In the genomic region with DNA sequence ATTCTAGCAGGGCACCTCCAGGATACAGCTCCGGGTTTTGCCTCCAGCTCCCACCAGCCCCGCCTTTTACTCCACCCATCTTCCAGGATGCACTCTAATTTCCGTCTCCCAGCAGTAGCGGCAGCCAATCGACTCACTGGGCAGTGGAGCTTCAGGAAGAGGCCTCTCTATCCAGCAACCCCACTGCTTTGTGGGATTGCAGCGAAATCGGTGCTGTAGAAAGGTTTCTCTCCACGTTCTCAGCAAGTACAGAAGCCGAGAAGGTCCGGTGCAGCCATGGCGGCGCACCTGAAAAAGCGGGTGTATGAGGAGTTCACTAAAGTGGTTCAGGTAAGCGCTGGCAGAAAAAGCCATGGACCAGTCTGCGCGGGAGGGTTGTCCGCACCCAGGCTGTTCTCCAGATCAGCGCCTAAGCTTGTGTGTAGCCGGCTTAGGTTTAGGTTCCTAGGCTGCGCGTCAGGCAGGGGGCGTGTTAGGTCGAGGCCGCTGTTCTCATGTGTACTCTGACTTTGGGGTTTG, we compare ENCODE assay signal across 8 mouse cellular contexts. TPM values are rescaled to one million over a fixed set of nuclear protein-coding genes. Genes with fewer than 3 reads are reported as not detected.
DNase-seq lines count a peak whose midpoint lies in the region; ATAC-seq and TF ChIP-seq lines count a peak whose summit lies in the region.

TSS of gene Ints4 (plus strand) at position 136 of the 519 bp plus-strand sequence.

- DNase-seq in gastrocnemius, adult 8-10 months (ENCODE audit: low spot score in 2 of 2) = peak; percentile 83 to 89
- peak; percentile 71 for DNase-seq in hindlimb bud, embryonic 11.5 days (ENCODE audit: extremely low spot score, low read depth, low spot score)
- DNase-seq in left cerebral cortex, adult 8-10 months (ENCODE audit: low spot score in 2 of 2) = peak; percentile 79 to 93
- peak; percentile 96 to 97 for DNase-seq in right cerebral cortex, postnatal 10 days (ENCODE audit: low spot score in 2 of 2)
- peak; percentile 75 for DNase-seq in urinary bladder, postnatal 25 days (ENCODE audit: low spot score)

- no peaks in the 10 kb centered on the region for H3K27me3 ChIP-seq in megakaryocyte, embryonic 14.5 days (replicated peaks)

- H3K27ac ChIP-seq in cortical plate, adult 2 months (ENCODE audit: insufficient read depth, low read length) = no peak within 1 kb of the TSS

- H3K4me3 ChIP-seq in cortical plate, adult 2 months (ENCODE audit: insufficient read depth, low read length) = peak within 1 kb of the TSS; percentile 65
- H3K4me3 ChIP-seq in megakaryocyte, embryonic 14.5 days (replicated peaks) = peak within 1 kb of the TSS; percentile 96

- TF ChIP-seq CTCF in cortical plate, adult 2 months (IDR thresholded peaks at IDR 0.05; ENCODE audit: extremely low read depth, insufficient read depth, low read length) = no peak

- no peaks in the 10 kb centered on the region; the same call in 1 of the 2 replicates for H3K4me1 ChIP-seq in cortical plate, adult 2 months (ENCODE audit: control insufficient read depth, insufficient read depth, low read length)
- peaks cover 44% of the 10 kb centered on the region for H3K4me1 ChIP-seq in megakaryocyte, embryonic 14.5 days

- H3K36me3 ChIP-seq in megakaryocyte, embryonic 14.5 days (replicated peaks; ENCODE audit: low read length) = peaks cover 14% of the 10 kb centered on the region

- 0 out of 2 replicates have a peak, but pooled peaks cover 4% of the 10 kb centered on the region for H3K9me3 ChIP-seq in megakaryocyte, embryonic 14.5 days

- TF ChIP-seq POLR2A in cortical plate, adult 2 months (IDR thresholded peaks at IDR 0.05; ENCODE audit: extremely low read depth, insufficient read depth, low read length) = peak; percentile 67; the same call in 1 of the 2 replicates

- ATAC-seq in activated CD4-positive, CD25-positive, alpha-beta regulatory T cell, adult 4 months = peak; percentile 99

RNA-seq across cellular contexts. Expression of gene Ints4, which starts in this region (rescaled TPM):
- 10 to 100 TPM; 37.5 to 45.5 TPM for polyA plus RNA-seq in activated CD4-positive, CD25-positive, alpha-beta regulatory T cell, adult 4 months (2017; shearing (Covaris generic))
- 49.8 and 52.8 TPM in 2 replicates for polyA plus RNA-seq in cortical plate, adult 2 months (2012; rRNA removed)
- 10 to 100 TPM; 24.8 to 29.8 (median 25.7) TPM for total RNA-seq in gastrocnemius, adult 8-10 months (2022)
- total RNA-seq in left cerebral cortex, adult 8-10 months (2022) = 10 to 100 TPM; 26.8 to 41.5 (median 33.1) TPM
- polyA plus RNA-seq in megakaryocyte, embryonic 14.5 days (2012; ENCODE audit: insufficient read depth, low replicate concordance) = 1.5 and 6.1 TPM in 2 replicates
